Mouse (Mus musculus) MEL (cell line): ENCODE data around the gene Aldoc. TPM values are rescaled to one million over a fixed set of nuclear protein-coding genes. Genes with fewer than 3 reads are reported as not detected.

ENCODE experiments used
- DNase-seq: peaks from one replicate; pipeline ENCODE4 v3.0.0; 2011; ENCODE audit warnings: low read depth, low spot score
- H3K27ac ChIP-seq: 2 replicates; pipeline ENCODE4 v1.5.1; 2012; ENCODE audit warnings: low read depth, mild to moderate bottlenecking, control low read depth, low read length, moderate library complexity; ENCODE audit not compliant: control insufficient read depth
- H3K27me3 ChIP-seq, 2 experiments: fragments of 150-350 bp in 1 of 2; sonication (generic) in 1 of 2; 2 replicates each; pipeline ENCODE4 v1.6.1; 2012; ENCODE audit warnings: low read length in 2 of 2, mild to moderate bottlenecking in 2 of 2, improper control_type of control experiment in 1 of 2, moderate library complexity in 1 of 2; ENCODE audit not compliant: insufficient read depth in 2 of 2, control insufficient read depth in 1 of 2
- H3K36me3 ChIP-seq, 2 experiments: 2 replicates each; pipeline ENCODE4 v1.6.1; 2012 to 2014; ENCODE audit warnings: low read length in 2 of 2, improper control_type of control experiment in 1 of 2, inconsistent platforms in 1 of 2, mild to moderate bottlenecking in 1 of 2; ENCODE audit not compliant: insufficient read depth in 2 of 2, control insufficient read depth in 1 of 2
- H3K4me1 ChIP-seq, 2 experiments: fragments of 150-350 bp in 1 of 2; sonication (generic) in 1 of 2; 2 replicates each; pipeline ENCODE4 v1.6.1; 2012; ENCODE audit warnings: low read length in 2 of 2, improper control_type of control experiment in 1 of 2, mild to moderate bottlenecking in 1 of 2; ENCODE audit not compliant: insufficient read depth in 2 of 2, control insufficient read depth in 1 of 2
- H3K4me3 ChIP-seq, 2 experiments: fragments of 150-350 bp in 1 of 2; sonication (generic) in 1 of 2; 2 replicates each; pipeline ENCODE4 v1.5.1; 2012; ENCODE audit warnings: low read depth in 2 of 2, low read length in 2 of 2, mild to moderate bottlenecking in 2 of 2, moderate library complexity in 2 of 2, control low read depth in 1 of 2, improper control_type of control experiment in 1 of 2; ENCODE audit not compliant: control insufficient read depth in 1 of 2, insufficient read depth in 1 of 2
- H3K79me2 ChIP-seq: 2 replicates; pipeline ENCODE4 v1.6.1; 2012; ENCODE audit warnings: mild to moderate bottlenecking, low read length, moderate library complexity; ENCODE audit not compliant: control insufficient read depth, poor library complexity, insufficient read depth
- H3K9ac ChIP-seq: 2 replicates; pipeline ENCODE4 v1.6.1; 2012; ENCODE audit warnings: low read depth, mild to moderate bottlenecking, control low read depth, low read length, moderate library complexity; ENCODE audit not compliant: control insufficient read depth, poor library complexity, severe bottlenecking
- H3K9me3 ChIP-seq: fragments of 150-350 bp; sonication (generic); replicated peaks from 2 replicates; pipeline ENCODE4 v1.6.1; 2012; ENCODE audit warnings: mild to moderate bottlenecking, low read length, improper control_type of control experiment, moderate library complexity; ENCODE audit not compliant: insufficient read depth
- BHLHE40 ChIP-seq: IDR thresholded peaks from 2 replicates; pipeline ENCODE4 v1.6.1; 2012; ENCODE audit warnings: low read depth, mild to moderate bottlenecking, inconsistent platforms, low read length, improper control_type of control experiment, borderline replicate concordance
- CHD1 ChIP-seq: IDR thresholded peaks from 2 replicates; pipeline ENCODE4 v1.6.1; 2012; ENCODE audit warnings: low read depth, mild to moderate bottlenecking, inconsistent platforms, low read length, improper control_type of control experiment
- CHD2 ChIP-seq: IDR thresholded peaks from 2 replicates; pipeline ENCODE4 v1.6.1; 2011; ENCODE audit warnings: low read length, improper control_type of control experiment
- GABPA ChIP-seq: IDR thresholded peaks from 2 replicates; pipeline ENCODE4 v1.6.1; 2012; ENCODE audit warnings: low read depth, mild to moderate bottlenecking, inconsistent platforms, low read length, improper control_type of control experiment, moderate library complexity
- GATA1 ChIP-seq: IDR thresholded peaks from 2 replicates; pipeline ENCODE4 v1.6.1; 2011; ENCODE audit warnings: low read depth, low read length, improper control_type of control experiment
- HCFC1 ChIP-seq: IDR thresholded peaks from 2 replicates; pipeline ENCODE4 v1.6.1; 2012; ENCODE audit warnings: low read depth, mild to moderate bottlenecking, inconsistent platforms, low read length, improper control_type of control experiment, moderate library complexity
- MAX ChIP-seq: IDR thresholded peaks from 2 replicates; pipeline ENCODE4 v1.6.1; 2011; ENCODE audit warnings: low read length, improper control_type of control experiment
- MEF2A ChIP-seq: IDR thresholded peaks from 2 replicates; pipeline ENCODE4 v1.6.1; 2014; ENCODE audit warnings: low read depth, mild to moderate bottlenecking, inconsistent platforms, low read length, improper control_type of control experiment; ENCODE audit not compliant: poor library complexity, insufficient replicate concordance, severe bottlenecking; ENCODE audit errors: extremely low read depth
- MXI1 ChIP-seq: IDR thresholded peaks from 2 replicates; pipeline ENCODE4 v1.6.1; 2011; ENCODE audit warnings: mild to moderate bottlenecking, low read depth, low read length, improper control_type of control experiment
- MYC ChIP-seq: IDR thresholded peaks from 2 replicates; pipeline ENCODE4 v1.6.1; 2011; ENCODE audit warnings: low read depth, mild to moderate bottlenecking, low read length, improper control_type of control experiment, moderate library complexity
- NELFE ChIP-seq: IDR thresholded peaks from 2 replicates; pipeline ENCODE4 v1.6.1; 2011; ENCODE audit warnings: low read depth, low read length, improper control_type of control experiment
- NRF1 ChIP-seq: IDR thresholded peaks from 2 replicates; pipeline ENCODE4 v1.6.1; 2014; ENCODE audit warnings: low read depth, mild to moderate bottlenecking, inconsistent platforms, low read length, improper control_type of control experiment, moderate library complexity; ENCODE audit not compliant: poor library complexity, insufficient read depth, severe bottlenecking
- RAD21 ChIP-seq: IDR thresholded peaks from 2 replicates; pipeline ENCODE4 v1.6.1; 2011; ENCODE audit warnings: mild to moderate bottlenecking, low read depth, low read length, improper control_type of control experiment
- RCOR1 ChIP-seq: IDR thresholded peaks from 2 replicates; pipeline ENCODE4 v1.6.1; 2012; ENCODE audit warnings: low read depth, mild to moderate bottlenecking, inconsistent platforms, low read length, improper control_type of control experiment
- SIN3A ChIP-seq: IDR thresholded peaks from 2 replicates; pipeline ENCODE4 v1.6.1; 2012; ENCODE audit warnings: low read length, improper control_type of control experiment, inconsistent platforms
- SMC3 ChIP-seq: IDR thresholded peaks from 2 replicates; pipeline ENCODE4 v1.6.1; 2011; ENCODE audit warnings: low read depth, low read length, improper control_type of control experiment
- TBP ChIP-seq: IDR thresholded peaks from 2 replicates; pipeline ENCODE4 v1.8.0; 2011; ENCODE audit warnings: low read depth, low read length, improper control_type of control experiment
- polyA plus RNA-seq, 2 experiments: library from polyadenylated mRNA; stranded (reverse) in 1 of 2; unstranded in 1 of 2; fragments of >175 nt in 1 of 2; fragments of >200 nt in 1 of 2; gene quantifications; 2 replicates each; pipeline versions ENCODE4 v1.2.1 to v1.2.4; 2012; ENCODE audit warnings: low replicate concordance in 2 of 2, low read depth in 1 of 2; ENCODE audit not compliant: insufficient read length in 2 of 2, insufficient read depth in 1 of 2, missing spikeins in 1 of 2
- total RNA-seq: library from RNA; depleted of rRNA; stranded (reverse); fragments of 300-350 nt; gene quantifications from 2 replicates; pipeline ENCODE4 v1.2.3, GENCODE M21; 2012

Aldoc gene
- total and polyA plus RNA-seq, 3 experiments, result 3.0 to 8.1 TPM; not detected in 1

GRCm38 (mm10) chr11:78370389-78370788, 47.6 kb downstream of the Aldoc start:
- TF ChIP-seq BHLHE40 (no peak), MEF2A (no peak), HCFC1 (no peak)
- no peak overlapping the region for H3K9ac ChIP-seq
- H3K27ac ChIP-seq, result no peak overlapping the region
- H3K79me2 ChIP-seq, result no peaks in the 10 kb centered on the region
- peaks cover 33 to 42% of the 10 kb centered on the region in 2 experiments for H3K27me3 ChIP-seq
- no peak for DNase-seq
- no peaks in the 10 kb centered on the region for H3K36me3 ChIP-seq
- no peaks in the 10 kb centered on the region for H3K4me1 ChIP-seq
- no peak overlapping the region for H3K4me3 ChIP-seq
- no peaks in the 10 kb centered on the region for H3K9me3 ChIP-seq

- TF ChIP-seq RAD21 (no peak), MYC (no peak), CHD2 (no peak), SMC3 (no peak), NRF1 (no peak), TBP (no peak), NELFE (no peak), SIN3A (no peak), GATA1 (no peak), CHD1 (no peak), MEF2A (no peak), GABPA (no peak), MXI1 (no peak)
- DNase-seq, result no peak
- H3K36me3 ChIP-seq, result no peaks in the 10 kb centered on the region
- no peak overlapping the region for H3K4me3 ChIP-seq
- H3K9ac ChIP-seq, result no peak overlapping the region
- no peaks in the 10 kb centered on the region for H3K79me2 ChIP-seq
- H3K9me3 ChIP-seq, result no peaks in the 10 kb centered on the region
- H3K27ac ChIP-seq, result no peak overlapping the region
- H3K4me1 ChIP-seq, result no peaks in the 10 kb centered on the region
- H3K27me3 ChIP-seq, result peaks cover 25 to 42% of the 10 kb centered on the region in 2 experiments
Measured at GRCm38 (mm10) chr11:78371711-78372110, 48.9 kb downstream of the Aldoc start.

GRCm38 (mm10) chr11:78372166-78372565, 49.4 kb downstream of the Aldoc start:
- Histone ChIP-seq H3K4me3 (no peak overlapping the region), H3K4me1 (no peaks in the 10 kb centered on the region), H3K9ac (no peak overlapping the region), H3K27ac (no peak overlapping the region), H3K27me3 (peaks cover 28 to 42% of the 10 kb centered on the region in 2 experiments), H3K9me3 (no peaks in the 10 kb centered on the region), H3K79me2 (no peaks in the 10 kb centered on the region), H3K36me3 (no peaks in the 10 kb centered on the region)
- DNase-seq, result no peak
- TF ChIP-seq MAX, result no peak
- no peak for TF ChIP-seq RCOR1
- no peak for TF ChIP-seq CHD1
- TF ChIP-seq MYC, result no peak
- TF ChIP-seq SMC3, result no peak
